Mouse (Mus musculus) cerebral cortex, adult 2 months (tissue): ENCODE data around the gene Tmem120b.

Experiments used
- WGBS: fragments of 180-500 bp; shearing (Covaris S2); methylation state at CpG from one replicate; pipeline ENCODE4 v1.1.7; 2018; 5-methylcytosine and 5-hydroxymethylcytosine counted together

Gene Tmem120b

DNA sequence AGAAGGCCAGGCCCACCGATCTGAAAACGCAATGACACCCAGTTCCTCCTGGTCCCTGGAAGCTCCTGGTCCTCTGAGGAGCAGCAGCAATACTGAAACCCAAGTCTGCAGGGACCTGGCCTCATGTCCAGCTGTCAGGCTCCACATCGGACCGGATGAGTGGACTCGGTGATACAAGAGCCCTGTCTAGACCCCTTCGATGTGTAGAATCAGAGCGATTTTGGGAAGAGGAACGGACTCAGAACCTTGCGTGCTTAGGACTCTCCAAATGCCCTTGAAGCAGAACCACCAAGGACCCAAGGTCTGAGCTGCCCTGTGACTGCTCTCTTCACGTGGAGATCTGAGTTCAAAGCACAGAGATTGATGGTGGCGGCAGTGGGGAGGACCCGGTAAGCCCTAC is at the start of gene Tmem120b:
TSS of gene Tmem120b (plus strand) at position 301 of the 400 bp plus-strand sequence.
- 87% methylated on average over 12 of the region's 12 CpGs for WGBS

DNA sequence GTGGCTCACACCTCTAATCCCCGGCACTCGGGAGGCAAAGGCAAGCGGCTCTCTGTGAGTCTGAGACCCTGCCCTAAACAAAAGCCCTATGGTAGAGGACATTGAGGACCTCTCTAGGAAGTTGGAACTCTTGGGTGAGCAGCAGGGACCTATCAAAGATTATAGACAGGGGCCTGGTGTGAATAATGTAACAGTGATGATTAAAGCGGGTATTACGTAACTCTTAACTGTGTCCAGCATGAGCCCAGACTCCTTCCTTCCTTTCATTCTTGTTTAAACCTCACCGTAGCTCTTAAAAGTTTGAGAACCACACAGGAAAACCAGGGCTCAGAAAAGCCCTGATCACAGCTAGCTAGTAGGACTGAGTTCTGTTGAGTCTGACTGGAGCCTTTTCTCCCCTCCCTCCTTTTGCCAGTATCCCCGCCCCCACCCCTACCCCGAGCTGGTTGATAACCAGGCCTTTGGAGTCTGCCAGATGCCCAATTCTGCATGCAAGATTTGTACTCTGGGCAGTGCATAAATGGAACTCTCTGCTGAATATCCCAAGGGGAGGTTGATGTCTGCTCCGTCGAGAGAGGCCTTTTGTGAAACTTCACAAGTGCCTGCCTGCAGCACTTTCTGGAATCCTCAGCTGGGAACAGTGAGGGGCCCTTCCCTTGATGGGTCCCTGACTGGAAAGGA is 48.7 kb upstream of the Tmem120b start:
- WGBS = 49% methylated on average over 10 of the region's 10 CpGs

DNA sequence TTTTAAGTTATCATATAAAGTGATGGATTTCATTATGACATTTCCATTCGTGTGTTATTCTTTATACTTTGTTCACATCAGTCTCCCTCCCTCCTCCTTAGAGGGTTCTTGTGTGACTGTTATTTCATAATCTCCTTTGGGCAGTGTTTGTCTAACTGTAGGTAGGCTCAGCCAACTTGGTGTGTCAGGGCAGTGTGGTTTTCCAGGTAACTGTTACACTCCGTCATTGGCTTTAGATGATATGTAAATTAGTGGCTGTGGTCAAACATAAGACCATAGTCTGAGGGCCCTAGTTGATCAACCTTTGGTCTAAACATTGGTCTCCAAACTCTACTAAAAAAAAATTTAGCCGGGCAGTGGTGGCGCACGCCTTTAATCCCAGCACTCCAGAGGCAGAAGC is 47.8 kb upstream of the Tmem120b start:
- 93% methylated on average over 5 of the region's 5 CpGs for WGBS

DNA sequence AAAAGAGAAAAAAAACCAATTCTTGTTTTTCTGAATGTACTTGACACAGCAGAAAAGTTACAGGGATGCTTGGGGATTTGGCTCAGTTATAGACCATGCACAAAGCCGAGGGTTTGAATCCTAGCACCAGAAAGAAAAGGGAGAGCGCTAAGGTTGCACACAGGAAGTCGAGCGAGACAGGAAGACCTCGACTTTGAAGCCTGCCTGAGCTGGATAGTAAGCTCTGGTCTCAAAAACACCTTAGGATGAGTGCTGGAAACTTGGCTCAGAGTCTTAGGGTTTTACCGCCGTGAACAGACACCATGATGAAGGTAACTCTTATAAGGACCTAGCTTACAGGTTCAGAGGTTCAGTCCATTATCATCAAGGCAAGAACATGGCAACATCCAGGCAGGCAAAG is 46.8 kb upstream of the Tmem120b start:
- 90% methylated on average over 7 of the region's 7 CpGs for WGBS

DNA sequence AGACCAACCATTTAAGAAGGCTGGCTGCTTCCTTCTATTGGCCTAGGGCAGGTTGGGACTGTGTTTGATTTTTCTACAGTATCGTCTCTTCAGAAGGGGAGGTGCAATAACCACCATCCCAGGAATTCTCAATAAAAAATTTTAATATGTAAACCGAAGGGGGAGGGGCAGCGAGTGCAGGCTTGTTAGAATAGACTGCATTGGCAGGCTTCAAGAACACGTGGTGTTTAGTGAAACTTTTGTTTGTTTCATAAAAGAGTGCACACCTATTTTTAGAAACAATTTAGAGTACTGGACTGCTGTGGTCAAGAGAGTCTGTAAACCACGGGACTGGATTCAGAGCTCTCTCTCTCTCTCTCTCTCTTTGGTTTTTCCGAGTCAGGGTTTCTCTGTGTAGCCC is 45.2 kb upstream of the Tmem120b start:
- WGBS = 65% methylated on average over 6 of the region's 6 CpGs

DNA sequence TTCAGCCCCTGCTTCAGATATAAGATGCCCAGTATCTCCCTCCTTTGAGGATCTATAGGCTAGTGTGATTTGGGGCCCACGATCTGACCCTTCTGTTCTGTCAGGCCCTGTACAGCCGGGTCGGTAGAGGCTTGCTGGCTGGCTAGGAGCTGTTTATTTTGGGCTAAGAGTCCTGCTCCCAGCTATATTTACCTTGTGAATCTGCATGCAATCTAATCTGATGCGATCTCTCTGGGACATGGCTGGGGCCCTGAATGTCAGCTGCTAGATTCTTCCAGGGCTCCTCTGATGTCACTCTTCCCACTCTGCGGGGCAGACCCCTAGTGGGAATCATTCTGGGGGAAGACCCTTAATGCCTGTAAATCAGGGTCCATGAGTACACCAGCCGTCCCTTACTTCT is 43.9 kb upstream of the Tmem120b start:
- 91% methylated on average over 6 of the region's 6 CpGs for WGBS

DNA sequence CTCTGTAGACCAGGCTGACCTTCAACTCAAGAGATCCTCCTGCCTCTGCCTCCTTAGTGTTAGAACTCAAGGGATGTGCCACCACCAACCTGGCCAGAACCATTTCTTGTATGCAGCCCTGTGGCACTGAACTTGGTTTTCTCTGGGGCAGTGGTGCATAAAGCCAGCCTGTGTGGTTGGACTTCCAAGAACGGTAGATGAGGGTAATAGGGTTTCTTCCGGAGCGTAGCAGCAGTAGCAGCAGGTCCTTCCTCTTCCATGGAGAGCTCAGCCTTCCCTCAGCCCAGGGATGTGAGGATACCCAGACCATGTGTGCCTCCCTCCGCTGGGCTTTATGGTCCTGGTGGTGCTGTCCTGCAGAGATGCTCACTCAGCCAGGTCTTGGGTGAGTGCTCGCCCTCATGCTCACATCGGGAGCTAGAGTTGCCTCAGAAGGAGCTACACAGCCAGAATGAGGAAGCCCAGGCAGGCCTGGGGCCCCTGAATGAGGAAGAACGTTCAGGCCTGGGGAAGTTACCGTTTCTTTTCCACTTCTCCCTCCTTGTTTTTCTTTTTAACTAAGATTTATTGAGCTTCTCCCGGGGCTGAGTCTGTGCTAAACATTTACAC is 43.1 kb upstream of the Tmem120b start:
- 81% methylated on average over 9 of the region's 9 CpGs for WGBS

DNA sequence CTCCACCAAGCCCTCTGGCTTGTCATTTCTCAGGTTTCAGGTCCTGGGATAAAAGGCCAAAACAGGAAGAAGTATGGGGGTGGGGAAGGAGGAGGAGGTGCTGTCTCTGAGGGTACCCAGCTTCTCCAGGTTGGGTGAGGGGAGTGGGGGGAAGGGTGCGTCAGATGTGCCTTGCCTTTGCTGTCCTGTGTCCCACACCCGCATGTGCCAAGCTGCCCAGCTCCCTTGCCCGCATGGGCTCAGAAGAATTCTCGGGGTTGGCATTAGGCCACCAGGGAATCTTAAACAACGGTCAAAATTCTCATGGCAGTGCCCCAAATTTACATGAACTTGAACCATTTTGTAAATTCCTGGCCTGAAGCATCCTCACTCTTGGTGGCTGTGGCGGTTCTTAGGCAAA is 41.8 kb upstream of the Tmem120b start:
- 72% methylated on average over 6 of the region's 6 CpGs for WGBS

DNA sequence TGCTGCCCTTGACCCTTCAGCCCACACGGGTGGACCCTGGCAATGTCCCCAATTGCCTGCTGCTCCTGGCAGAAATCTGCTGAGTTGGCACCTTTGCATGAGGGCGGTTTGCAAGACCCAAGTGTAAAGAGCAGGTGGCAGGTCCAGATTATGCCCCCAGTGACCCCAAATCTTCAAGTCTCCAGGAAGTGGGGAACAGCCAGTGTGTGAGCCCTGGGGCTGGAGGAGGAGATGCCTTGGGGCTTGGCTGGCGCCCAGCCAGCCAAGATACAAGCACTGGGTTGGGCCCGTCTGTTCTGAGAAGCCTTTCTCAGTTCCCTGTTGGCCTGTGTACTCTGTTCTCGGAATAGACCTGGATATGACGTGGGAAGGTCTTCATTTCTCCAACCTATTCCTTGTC is 40.8 kb upstream of the Tmem120b start:
- 60% methylated on average over 6 of the region's 6 CpGs for WGBS

DNA sequence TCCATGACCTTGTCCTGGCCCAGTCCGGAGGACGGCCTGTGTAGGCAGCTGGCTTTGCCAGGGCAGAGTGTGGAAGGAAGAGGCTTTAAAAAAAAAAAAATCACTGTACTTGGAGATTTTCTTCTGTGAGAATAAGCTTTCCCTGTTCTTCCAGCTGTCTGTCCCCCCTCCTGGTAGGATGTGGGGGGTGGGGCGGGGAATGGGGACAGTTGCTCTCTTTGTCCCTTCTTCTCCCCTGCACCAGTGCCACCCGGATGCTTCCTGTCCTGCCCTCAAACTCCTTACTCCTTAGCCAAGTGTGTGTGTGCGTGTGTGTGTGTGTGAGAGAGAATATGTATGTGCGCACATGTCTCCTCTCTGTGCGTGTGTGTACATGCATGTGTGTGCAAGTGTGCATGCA is 38.5 kb upstream of the Tmem120b start:
- 75% methylated on average over 7 of the region's 7 CpGs for WGBS

DNA sequence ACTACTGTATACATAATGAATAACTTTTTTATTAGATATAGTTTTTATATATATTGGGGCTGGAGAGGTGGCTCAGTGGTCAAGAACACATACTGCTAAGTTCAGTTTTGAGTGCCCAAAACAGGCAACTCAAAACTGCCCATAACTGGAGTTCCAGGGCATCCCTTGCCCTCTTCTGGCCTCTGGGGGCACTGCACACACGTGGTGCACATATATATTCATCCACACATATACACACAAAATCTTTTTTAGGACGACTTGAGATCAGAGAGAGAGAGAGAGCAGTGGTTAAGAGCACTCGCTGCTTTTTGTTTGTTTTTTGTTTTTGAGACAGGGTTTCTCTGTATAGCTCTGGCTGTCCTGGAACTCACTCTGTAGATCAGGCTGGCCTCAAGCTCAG is 36.9 kb upstream of the Tmem120b start:
- 94% methylated on average over 3 of the region's 3 CpGs for WGBS

DNA sequence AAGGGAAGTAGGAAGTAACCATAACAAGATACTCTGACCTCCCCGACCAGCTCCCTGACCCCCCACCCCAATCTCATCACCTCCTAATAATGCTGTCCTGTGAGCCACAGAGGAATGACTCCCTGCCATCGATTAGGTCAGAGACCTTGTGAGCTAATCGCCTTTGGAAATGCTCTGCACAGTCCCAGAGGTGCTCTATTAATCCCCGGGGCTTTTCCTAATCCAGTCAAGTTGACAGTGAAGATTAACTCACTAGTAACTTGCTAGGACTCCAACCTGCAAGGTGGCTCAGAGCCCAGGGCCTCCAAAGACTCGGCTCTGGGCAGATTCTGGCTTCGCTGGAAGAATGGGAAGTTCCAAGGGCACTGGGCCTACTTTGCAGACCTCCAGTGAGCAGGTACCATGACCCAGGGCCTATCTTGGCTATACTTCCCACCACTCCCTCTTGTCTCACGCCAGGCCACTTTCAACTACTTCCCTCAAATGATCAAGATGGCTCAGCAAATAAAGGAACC is 34.5 kb upstream of the Tmem120b start:
- 78% methylated on average over 7 of the region's 7 CpGs for WGBS

DNA sequence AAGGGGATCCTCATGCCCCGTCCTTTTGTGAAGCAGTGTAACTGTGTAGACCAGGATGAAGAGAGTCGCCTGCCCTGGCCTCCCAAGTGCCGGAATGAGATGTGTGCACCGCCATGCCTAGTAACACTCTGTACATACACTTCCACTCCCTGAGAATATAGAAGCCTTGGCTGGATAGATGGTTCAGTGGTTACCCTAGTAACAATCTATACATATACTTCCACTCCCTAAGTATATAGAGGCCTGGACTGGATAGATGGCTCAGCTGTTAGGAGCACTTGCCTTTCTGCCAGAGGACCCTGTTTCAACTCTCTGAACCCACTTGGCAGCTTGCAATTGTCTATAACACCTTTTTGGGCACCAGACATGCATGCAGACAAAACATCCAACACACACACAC is 33.1 kb upstream of the Tmem120b start:
- WGBS = 88% methylated on average over 4 of the region's 4 CpGs

DNA sequence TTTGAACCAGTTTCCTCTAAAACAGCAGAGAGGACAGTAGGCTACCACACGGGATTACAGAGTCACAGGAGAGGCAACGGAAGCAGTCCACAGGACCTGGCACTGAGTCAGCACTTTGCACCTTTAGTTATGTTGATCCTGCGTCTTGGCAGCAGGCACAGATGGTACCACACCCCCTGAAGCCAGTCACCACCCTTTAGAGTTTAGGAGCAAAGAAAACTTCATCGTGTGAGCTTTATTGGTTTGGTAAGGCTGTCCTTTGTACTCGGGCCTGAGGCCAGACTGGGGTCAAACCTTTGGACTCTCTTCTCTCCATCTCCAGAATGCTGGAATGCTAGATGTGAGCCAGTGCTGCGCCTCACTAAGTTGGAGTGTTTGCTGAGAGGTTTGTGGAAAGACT is 32.7 kb upstream of the Tmem120b start:
- 38% methylated on average over 6 of the region's 6 CpGs for WGBS

DNA sequence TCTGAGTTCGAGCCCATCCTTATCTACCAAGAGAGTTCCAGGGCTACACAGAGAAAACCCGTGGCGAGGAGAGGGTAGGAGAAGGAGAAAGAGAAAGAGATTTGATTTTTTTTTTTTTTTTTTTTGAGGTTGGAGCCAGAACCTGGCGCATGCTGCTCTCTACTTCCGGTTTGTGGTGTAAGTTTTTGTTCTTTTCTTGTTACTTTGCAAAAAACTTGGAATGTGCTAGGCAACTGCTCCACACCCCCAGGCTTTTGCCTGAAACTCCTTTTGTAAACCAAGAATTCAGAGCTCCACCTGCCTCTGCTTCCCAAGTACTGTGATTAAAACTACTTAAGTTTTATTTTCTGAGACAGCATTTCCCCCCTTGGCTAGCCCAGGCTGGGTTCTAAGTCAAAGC is 30.1 kb upstream of the Tmem120b start:
- 51% methylated on average over 5 of the region's 5 CpGs for WGBS

DNA sequence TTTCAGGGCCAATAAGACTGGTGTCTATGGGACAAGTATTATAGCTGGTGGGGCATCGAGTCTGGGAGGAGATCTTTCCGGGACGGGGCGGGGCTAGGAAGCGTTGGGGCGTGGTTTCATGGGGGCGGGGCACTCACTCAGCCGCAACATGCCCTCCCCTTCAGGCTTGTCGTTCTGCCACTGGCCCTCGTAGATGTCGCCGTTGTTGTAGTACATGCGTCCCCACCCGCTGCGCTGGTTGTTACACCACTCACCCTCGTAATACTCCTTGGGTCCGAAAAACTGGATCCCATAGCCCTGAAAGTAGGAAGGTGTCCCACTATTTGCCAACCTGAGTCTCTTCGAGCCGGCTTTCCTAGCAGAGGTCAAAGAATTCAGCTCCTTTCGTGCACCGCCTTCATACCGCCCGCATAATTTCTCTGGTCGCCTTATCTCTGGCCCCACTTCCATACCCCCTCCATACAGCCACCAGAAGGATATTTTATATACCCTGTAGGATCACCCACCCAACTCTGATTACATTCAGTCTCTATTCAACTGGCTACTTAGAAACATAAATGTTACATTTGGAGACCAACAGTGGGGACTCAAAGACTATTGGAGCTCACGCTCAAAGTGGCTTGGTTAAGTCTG is 29.0 kb upstream of the Tmem120b start:
- 9% methylated on average over 25 of the region's 25 CpGs for WGBS

DNA sequence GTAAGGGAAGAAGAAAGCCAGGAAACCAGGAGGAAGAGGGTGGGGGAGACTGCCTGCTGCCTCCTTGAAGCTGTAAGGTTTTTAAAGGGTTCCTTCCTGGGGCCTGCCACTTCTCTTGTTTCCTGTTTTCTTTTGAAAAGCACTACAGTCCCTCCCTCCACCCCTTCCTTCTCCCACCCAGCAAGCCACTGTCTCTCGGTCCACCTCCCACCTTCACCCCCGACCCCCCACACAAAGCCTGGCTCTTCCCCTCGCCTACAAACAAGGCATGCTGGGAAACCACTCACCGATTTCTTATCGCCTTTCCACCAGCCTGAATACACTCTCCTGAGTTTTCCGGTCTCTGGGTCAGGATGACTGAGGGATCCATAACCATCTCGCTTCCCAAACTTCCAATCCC is 27.4 kb upstream of the Tmem120b start:
- WGBS = 66% methylated on average over 7 of the region's 7 CpGs

DNA sequence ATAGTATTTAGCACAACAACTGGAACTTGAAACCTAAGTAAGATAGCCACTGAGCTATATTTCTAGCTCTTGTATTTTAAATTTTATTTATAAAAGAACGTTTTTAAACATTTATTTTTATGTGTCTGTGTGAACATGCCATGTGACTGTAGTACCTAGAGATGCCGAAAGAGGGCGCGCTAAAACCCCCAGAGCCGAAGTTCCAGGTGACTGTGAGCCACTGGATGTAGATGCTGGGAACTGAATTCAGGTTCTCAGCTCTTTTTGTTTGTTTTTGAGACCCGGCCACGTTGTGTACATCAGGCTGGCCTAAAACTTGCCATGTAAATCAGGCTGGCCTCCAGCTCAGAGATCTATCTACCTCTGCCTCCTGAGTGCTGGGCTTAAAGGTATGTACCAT is 24.4 kb upstream of the Tmem120b start:
- WGBS = 28% methylated on average over 7 of the region's 7 CpGs

DNA sequence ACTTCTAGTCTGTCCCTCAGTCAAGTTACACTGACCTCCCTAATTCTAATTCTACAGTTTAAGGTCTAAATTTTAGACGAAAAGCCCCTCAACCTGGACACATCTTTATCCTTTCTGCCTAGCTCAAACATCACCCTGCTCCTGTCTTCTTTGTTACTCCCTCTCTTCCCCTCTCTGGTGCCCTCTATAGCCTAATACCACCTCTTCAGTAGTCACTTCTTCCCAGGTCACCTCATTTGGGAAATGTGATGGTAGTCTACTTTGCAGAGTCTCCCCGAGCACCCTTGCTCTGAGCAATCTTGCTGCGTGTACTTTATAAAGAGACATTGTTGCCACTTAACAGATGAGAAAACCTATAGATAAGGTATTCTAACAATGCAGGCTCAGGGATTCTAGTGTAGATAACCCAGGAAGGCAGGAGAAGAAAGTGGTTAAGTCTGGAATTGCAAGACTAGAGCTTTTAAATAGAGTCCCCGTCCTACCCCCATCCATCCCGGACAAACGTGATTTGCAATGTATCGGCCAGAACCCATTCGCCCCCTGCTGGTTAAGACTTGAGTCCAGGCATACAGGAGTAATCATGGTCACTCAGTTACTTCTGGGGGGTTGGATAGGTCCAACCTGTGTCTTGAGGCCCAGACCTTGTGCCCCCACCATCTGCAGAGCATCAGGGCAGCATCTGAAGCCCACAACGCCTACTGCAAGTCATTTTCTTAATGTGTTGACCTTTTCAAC is 22.5 kb upstream of the Tmem120b start:
- WGBS = 30% methylated on average over 9 of the region's 9 CpGs

DNA sequence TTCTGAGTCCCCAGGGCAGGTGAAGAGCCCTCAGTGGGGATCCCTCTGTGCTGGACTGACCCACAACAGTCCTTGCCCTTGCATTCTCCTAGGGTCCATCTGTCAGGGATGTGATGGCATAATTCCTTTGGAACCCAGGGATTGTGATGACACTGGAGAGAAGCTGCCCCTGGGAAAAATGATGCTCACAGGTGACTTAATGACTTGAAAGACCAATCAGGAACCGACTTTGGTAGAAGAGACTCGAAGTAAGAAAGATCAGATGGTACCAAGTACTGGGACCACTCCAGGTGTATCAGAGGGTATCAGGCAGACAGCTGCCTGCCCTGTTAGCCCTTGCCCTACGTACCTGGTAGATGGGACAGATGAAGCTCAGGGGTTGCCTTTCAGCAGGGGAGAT is 21.3 kb upstream of the Tmem120b start, which contains the start of gene Morn3:
TSS of gene Morn3 (minus strand) at position 101 of the 400 bp plus-strand sequence.
- 89% methylated on average over 3 of the region's 3 CpGs for WGBS

DNA sequence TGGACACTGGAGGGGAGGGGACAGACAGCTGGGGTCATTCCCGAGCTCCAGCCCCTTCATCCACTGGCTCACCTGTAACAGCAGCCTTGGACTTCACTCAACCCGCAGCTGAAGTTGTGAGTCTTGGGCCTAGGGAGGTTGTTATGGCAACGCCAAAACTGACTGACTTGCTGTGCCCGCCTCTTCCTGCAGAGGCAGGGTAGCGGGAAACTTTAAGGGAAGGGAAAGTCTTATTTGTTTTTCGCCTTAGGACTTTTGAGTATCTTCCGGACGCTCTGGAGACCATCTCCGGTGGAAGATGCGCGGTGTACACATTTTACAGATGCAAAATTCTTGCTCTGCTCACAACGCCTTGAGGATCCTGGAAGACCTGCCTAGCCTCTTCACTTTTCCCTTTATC is 18.9 kb upstream of the Tmem120b start:
- WGBS = 13% methylated on average over 12 of the region's 12 CpGs

DNA sequence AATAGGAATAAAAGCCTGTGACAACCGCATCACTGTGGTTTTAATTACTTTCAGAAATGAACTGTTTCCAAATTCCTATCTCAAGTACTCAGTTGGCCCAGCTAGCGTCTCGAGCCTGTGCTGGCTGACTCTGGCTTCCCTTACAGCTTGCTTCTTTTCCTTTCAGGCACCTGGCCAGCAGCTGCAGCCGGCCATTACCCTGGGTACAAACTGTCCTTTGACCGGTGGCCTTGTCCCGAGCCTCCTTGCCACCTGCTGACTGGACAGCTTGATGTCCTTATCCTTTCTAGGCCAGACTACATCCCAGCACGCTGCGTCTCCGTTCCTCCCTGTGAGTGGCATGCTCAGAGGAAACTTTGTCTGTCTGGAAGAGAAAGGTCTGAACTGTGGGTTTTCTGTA is 17.3 kb upstream of the Tmem120b start:
- 55% methylated on average over 9 of the region's 9 CpGs for WGBS
